Mouse (Mus musculus): ENCODE results near the gene Cirbp.

GRCm38 (mm10) chr10:80141786-80142529 lies 23.8 kb upstream of the Cirbp start:
- no peak for TF ChIP-seq CTCF (IDR thresholded peaks at IDR 0.05; ENCODE audit: control insufficient read depth, insufficient read depth, insufficient read length)
- no peak for TF ChIP-seq MYOD1 (IDR thresholded peaks at IDR 0.05; ENCODE audit: control insufficient read depth, insufficient read length, low read depth)
- TF ChIP-seq FOSL1 (IDR thresholded peaks at IDR 0.05; ENCODE audit: insufficient read depth, low read length, poor library complexity, severe bottlenecking), result no peak
